Mouse (Mus musculus): ENCODE results near the gene Apba2.

DNA sequence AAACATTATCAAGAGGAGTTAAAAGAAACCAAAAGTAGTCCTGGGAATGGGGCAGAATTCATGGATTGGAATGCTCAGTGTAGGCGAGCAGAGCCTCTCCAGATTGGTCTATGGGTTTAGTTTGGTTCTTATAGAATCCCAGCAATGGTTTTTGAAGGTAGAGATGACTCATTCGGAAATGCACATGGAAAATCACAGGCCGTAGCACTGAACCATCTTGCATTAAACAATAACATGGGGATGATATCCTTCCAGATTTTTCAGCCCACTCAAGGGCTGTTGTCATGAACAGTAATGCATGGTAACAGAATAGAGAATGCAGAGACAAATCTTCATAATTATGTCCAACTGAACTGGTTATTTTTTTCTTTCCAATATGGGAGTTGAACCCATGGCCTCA, 264.1 kb downstream of the Apba2 start:
- no peak for TF ChIP-seq CTCF (IDR thresholded peaks at IDR 0.05; ENCODE audit: insufficient read depth, low read depth, low read length)
- no peak for TF ChIP-seq POLR2A (IDR thresholded peaks at IDR 0.05; ENCODE audit: insufficient read depth, low read depth, low read length)

All from olfactory bulb, adult 2 months (tissue).